Mouse (Mus musculus): ENCODE data around the gene Klf9.

DNA sequence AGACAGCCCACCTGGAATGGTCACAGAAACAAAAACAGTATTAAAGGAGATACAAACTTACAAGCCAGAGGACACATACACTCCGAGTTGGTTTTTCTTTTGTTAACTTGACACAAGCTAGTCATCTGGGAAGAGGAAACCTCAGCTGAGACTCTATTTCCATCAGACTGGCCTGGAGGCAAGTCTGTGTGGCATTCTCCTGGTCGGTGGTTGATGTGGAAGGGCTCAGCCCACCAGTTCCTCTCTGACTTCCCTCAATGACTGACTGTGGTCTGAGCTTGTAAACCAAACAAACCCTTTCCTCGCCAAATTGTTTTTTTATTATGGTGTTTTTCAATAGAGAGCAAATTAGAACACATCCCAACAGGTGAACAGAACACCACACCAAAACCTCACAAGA lies 52.0 kb downstream of the Klf9 start:
- TF ChIP-seq EP300 (IDR thresholded peaks at IDR 0.05; ENCODE audit: low read depth) (no peak), CTCF (IDR thresholded peaks at IDR 0.05; ENCODE audit: low read depth) (no peak)
